Mouse (Mus musculus): ENCODE data around the gene Pcyt1a.

DNA sequence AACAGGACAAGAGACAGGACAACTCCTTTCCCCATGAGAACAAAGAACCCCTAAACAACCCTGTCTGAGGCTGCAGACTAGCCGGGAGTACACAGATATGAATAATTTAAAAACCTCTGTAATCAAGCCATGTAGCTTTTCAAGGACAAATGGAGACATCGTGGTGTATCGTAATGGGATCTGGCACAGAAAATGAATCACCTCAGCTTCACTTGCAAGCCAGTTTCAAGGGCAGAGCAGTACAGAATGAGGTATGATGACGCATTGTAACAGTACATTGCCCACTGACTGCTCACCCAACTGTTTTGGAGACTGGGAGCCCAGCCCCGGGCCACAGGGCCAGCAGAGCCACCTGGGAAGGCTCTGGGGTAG, 93.5 kb downstream of the Pcyt1a start:
- no peak for TF ChIP-seq CTCF (IDR thresholded peaks at IDR 0.05; ENCODE audit: control insufficient read depth, insufficient read depth, low read length)
- no peak for TF ChIP-seq POLR2A (IDR thresholded peaks at IDR 0.05; ENCODE audit: borderline replicate concordance, control insufficient read depth, low read depth, low read length)

Data from bone marrow, adult 2 months (tissue).